Mouse (Mus musculus): ENCODE measurements around the gene Wfdc13.

The Wfdc13 gene

GRCm38 (mm10) chr2:164684807-164685206 lies at the start of gene Wfdc13:
Wfdc13 (plus strand) TSS chr2:164685107.
- DNase-seq (ENCODE audit: low spot score in 2 of 2): no peak

GRCm38 (mm10) chr2:164635266-164635665 lies 49.6 kb upstream of the Wfdc13 start:
- DNase-seq (ENCODE audit: low spot score in 2 of 2): peak in 1 of 2 experiments; percentile 8

GRCm38 (mm10) chr2:164638696-164639095 lies 46.2 kb upstream of the Wfdc13 start, which contains the start of gene Wfdc16:
Wfdc16 (minus strand) TSS chr2:164638796.
- DNase-seq (ENCODE audit: low spot score in 2 of 2): no peak

- DNase-seq (ENCODE audit: low spot score in 2 of 2): no peak
Observed at GRCm38 (mm10) chr2:164641129-164641528, 43.8 kb upstream of the Wfdc13 start.

GRCm38 (mm10) chr2:164641881-164642673 lies 42.8 kb upstream of the Wfdc13 start:
- DNase-seq (ENCODE audit: low spot score in 2 of 2): no peak

- DNase-seq (ENCODE audit: low spot score in 2 of 2): peak in 1 of 2 experiments; percentile 48
Observed at GRCm38 (mm10) chr2:164655858-164656257, 29.0 kb upstream of the Wfdc13 start, which contains the start of gene Wfdc10. Wfdc10 (plus strand) TSS chr2:164656046.

- DNase-seq (ENCODE audit: low spot score in 2 of 2): no peak
Observed at GRCm38 (mm10) chr2:164656483-164656882, 28.4 kb upstream of the Wfdc13 start, which contains the start of gene Wfdc9. Wfdc9 (minus strand) TSS chr2:164656583.

- DNase-seq (ENCODE audit: low spot score in 2 of 2): no peak
Observed at GRCm38 (mm10) chr2:164664851-164665250, 20.1 kb upstream of the Wfdc13 start.

GRCm38 (mm10) chr2:164670261-164670660 lies 14.6 kb upstream of the Wfdc13 start:
- DNase-seq (ENCODE audit: low spot score in 2 of 2): no peak

GRCm38 (mm10) chr2:164670938-164671337 lies 14.0 kb upstream of the Wfdc13 start:
- DNase-seq (ENCODE audit: low spot score in 2 of 2): no peak

- no peak for DNase-seq (ENCODE audit: low spot score in 2 of 2)
Observed at GRCm38 (mm10) chr2:164673987-164674386, 10.9 kb upstream of the Wfdc13 start, which contains the start of gene Wfdc11. Wfdc11 (minus strand) TSS chr2:164674087.

- no peak for DNase-seq (ENCODE audit: low spot score in 2 of 2)
Observed at GRCm38 (mm10) chr2:164676103-164676502, 8.8 kb upstream of the Wfdc13 start.

GRCm38 (mm10) chr2:164676916-164677685 lies 7.8 kb upstream of the Wfdc13 start:
- DNase-seq (ENCODE audit: low spot score in 2 of 2): no peak

GRCm38 (mm10) chr2:164678848-164679625 lies 5.9 kb upstream of the Wfdc13 start:
- DNase-seq (ENCODE audit: low spot score in 2 of 2): peak; percentile 82 to 83

- peak; percentile 32 to 49 for DNase-seq (ENCODE audit: low spot score in 2 of 2)
Observed at GRCm38 (mm10) chr2:164679906-164680305, 5.0 kb upstream of the Wfdc13 start.

GRCm38 (mm10) chr2:164698201-164698600 lies 13.3 kb downstream of the Wfdc13 start, which contains the start of gene Spint4:
Spint4 (plus strand) TSS chr2:164698501.
- no peak for DNase-seq (ENCODE audit: low spot score in 2 of 2)

GRCm38 (mm10) chr2:164700959-164701358 lies 16.1 kb downstream of the Wfdc13 start:
- DNase-seq (ENCODE audit: low spot score in 2 of 2): no peak

GRCm38 (mm10) chr2:164701761-164702160 lies 16.9 kb downstream of the Wfdc13 start:
- no peak for DNase-seq (ENCODE audit: low spot score in 2 of 2)

GRCm38 (mm10) chr2:164704235-164704634 lies 19.3 kb downstream of the Wfdc13 start:
- no peak for DNase-seq (ENCODE audit: low spot score in 2 of 2)

GRCm38 (mm10) chr2:164705328-164705727 lies 20.4 kb downstream of the Wfdc13 start:
- DNase-seq (ENCODE audit: low spot score in 2 of 2): no peak

GRCm38 (mm10) chr2:164705991-164706390 lies 21.1 kb downstream of the Wfdc13 start:
- no peak for DNase-seq (ENCODE audit: low spot score in 2 of 2)

GRCm38 (mm10) chr2:164715005-164715404 lies 30.1 kb downstream of the Wfdc13 start, which contains the start of gene Spint5:
Spint5 (plus strand) TSS chr2:164715305.
- DNase-seq (ENCODE audit: low spot score in 2 of 2): no peak

All from thymus, postnatal 10 days (tissue).